Mouse (Mus musculus) urinary bladder, postnatal 10 days (tissue): ENCODE results near the gene Exoc8.

Source experiments
- DNase-seq: peaks from one replicate; pipeline ENCODE4 v3.0.0; 2022; ENCODE audit warnings: low spot score

The Exoc8 gene

DNA sequence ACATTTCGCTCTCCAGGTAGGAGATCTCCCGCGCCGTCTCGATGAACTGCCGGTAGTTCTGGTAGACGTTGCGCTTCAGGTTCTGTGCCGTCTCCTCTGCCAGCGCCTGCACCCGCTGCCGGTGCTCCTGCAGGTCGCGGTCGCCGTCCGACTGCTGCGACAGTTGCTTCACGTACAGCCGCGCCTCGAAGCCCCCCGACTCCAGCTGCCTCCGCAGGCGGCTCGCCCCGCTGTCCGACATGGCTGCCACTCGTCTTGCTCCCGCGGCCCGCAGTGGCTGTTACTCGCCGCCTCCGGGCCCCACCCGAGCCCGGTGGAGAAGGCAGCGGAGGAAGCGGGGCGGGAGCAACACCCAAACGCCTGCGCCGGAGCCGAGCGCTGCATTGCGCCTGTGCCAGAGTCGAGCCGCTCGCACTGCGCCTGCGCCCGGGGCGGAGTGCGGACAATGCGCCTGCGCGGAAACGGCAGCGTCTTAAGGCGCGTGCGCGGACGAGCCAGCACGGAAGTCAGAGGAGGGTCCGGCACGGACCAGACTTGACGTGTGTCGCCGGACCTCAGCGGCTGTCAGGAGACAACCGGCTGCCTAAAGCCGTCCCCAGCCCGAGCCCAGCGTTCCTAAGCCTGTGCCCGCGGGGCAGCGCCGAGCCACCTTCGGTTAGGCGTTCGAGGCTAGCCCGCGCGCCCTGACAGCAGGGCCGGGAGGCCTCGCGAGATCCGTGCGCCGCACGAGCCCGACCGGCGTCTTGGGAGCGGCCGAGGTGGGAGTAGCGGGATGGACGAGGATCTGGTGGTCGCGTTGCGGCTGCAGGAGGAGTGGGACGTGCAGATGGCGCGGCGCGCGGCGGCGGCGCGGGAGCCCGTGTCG is at the start of gene Exoc8, which contains the start of gene Sprtn:
Gene Exoc8, minus strand, starts transcription at position 320 of the 865 bp plus-strand sequence.
Gene Sprtn, plus strand, starts transcription at position 501 of the 865 bp plus-strand sequence.
- DNase-seq, result peak; percentile 92

DNA sequence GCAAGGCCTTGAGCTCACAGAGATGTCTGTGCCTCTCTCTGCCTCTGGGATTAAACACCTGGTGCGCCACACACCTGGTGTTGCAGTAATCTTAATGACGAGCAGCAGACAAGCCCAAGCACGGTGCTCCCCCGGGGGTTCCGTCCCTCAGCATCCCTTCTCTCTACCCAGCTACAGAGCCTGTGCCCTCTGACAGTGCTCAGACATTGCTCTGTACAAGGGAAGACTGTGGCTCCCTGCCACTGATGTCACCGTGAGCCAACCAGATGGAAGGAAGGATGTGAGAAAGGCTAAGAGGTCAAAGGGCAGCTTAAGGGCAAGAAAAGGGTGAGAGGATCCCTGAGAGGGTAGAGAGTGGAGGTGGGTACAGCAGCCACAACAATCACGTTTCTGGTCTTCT is 46.9 kb upstream of the Exoc8 start:
- DNase-seq, result no peak

DNA sequence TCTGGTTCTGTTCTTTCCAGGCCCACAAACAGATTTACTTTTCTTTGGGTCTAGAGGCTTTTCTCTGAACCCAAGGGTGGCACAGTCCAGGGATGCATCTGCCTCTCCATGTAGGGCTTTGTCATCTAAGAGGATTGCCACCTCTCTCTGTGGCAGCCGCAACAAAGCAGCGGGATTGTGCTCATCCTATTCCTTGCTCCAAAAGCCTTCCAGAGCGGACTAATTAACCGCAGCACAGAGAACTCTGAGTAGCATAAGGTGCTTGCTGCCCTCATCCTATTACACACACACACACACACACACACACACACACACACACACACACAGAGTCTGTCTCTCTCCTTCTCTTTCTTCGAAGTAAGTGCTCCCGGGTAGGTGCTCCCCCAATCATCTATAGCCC is 46.3 kb upstream of the Exoc8 start:
- no peak for DNase-seq

DNA sequence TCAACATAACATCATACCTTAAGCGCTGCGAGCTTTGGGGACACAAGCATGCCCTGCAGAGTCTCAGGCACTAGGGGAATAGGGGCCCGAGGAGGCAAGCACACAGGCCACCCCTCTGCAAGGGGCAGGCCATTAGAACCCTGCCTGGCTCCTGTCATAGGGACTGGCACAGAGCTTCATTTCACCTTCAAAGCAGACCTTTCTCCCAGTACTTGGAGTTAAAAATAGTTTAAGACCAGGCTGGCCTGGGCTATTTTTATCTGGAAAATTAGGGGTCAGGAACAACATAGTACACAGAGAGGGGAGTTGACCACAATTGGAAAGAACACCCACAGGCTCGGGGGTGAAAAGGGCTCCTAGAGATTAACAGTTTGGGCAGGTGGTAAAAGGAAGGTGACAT is 39.8 kb upstream of the Exoc8 start:
- no peak for DNase-seq

DNA sequence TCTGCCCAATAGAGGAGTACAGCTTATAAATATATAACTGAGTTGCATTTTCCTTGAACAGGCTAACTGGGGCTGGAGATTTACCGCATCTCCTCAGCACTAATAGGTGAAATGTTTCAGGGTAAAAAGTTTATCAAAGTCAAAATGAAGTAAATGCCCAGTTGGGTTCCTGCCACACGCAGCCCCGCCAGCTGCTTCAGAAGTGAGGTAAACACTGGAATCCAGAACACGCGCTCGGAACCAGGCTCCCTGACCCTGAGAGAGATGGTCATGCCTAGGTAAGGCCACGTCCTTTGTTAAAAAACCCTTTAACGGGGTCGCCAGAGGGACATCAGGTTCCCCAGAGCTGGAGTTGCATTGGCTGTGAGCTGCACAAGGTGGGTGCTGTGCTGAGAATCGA is 39.2 kb upstream of the Exoc8 start:
- DNase-seq, result no peak

DNA sequence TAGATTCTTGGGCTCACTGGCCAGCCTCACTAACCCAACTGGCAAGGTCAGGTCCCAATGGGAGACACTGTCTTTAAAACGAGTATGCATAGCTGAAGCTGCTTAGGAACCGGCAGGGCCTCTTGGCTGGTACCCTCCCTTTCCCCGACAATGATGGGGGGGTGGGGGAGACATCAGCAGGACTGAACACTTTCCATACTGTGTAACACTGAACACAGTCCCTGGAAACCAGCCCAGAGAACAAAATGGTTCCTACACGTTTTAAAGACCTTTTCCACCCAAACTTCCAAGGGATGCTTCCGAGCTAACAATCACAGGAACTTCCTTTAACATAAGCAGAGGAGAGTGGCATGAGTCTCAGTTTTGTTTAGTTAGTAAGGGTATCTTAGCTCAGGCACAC is 37.6 kb upstream of the Exoc8 start:
- DNase-seq, result no peak

DNA sequence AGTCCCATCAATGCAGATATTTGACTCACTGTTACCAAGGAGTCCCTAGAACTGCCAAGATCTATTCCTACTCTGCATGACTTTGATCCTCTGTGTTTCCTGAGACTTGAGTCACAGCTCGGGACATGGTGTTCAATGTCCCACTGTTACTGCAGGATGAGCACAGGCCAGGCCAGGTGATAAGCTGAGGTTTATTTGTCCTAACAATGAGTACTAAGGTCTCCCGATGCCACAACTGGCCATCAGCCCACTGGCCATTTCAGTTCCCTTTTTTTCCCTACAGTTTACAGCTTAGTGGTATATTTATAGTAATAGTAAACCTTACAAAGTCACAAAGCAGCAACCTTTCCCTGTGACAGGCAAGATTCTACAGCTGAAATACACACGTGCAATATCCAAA is 34.9 kb upstream of the Exoc8 start:
- no peak for DNase-seq

DNA sequence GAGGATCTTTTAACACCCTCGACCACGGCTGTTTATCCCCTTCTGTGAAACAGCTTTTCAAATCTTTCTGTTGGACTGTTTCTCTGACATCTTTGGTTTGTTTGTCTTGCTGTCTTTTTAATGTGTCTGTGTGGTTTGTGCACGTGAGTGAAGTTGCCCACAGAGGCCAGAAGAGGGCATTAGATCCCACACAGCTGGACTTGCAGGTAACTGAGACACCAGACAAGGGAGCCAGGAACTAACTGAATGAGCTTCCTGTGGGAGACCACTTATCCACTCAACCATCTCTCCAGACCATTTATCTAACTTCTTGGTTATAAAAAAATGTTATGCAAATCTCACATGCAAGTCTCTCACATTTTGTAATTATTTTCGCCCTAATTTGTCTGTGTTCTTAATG is 33.1 kb upstream of the Exoc8 start:
- no peak for DNase-seq

DNA sequence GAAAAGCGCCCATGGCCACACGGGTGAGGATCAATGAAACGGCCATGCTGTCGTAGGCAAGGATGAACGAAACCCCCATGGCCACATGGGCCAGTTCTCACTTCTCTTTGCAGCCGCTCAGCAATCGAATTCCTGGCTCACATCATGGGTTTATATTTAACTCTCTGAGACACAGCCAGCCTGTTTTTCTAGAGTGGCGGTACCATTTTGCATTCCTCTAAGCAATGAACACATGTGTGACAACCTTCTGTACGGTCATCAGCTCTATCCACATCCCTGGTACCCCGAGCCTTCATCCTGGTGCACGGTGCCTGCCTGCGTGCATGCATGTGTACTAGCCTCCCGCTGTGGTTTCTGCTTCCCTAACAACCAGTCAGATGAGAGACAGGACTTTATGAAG is 32.6 kb upstream of the Exoc8 start:
- no peak for DNase-seq

DNA sequence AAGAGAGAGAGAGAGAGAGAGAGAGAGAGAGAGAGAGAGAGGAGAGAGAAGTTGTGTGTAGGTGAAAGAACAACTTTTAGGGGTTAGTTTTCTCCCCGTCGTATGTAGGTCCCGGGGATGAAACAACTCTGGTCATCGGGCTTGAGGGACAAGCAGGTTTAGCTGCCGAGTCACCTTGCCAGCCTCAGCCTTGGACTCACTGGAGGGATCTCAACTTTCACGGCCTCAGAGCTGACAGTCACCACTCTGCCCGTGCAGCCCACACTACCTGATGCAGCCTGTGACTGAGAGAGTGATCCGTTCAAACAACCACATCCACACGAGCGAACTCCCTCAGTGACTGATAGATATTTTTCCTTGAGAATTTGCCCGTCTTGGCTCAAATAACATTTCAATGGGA is 31.5 kb upstream of the Exoc8 start:
- no peak for DNase-seq

DNA sequence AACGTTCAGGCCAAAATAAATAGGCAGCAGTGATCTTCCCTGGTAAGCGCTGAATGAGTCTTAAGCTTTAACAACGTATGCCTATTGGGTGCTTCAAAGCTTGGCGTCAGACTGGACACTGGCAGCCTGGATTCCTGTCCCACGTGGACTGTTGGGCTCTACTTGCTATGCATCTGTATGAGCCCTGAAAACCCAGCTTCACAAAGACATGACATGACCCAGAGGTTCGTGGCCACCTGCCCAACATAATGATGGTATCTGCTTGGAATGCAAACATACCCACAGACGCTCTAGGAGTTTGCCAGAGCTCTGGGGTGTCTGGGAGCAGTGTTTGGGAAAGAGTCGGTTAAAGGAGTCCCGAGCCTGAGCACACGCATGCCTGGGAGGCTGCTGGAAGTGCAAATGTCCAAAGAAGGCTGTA is 28.9 kb upstream of the Exoc8 start:
- no peak for DNase-seq

DNA sequence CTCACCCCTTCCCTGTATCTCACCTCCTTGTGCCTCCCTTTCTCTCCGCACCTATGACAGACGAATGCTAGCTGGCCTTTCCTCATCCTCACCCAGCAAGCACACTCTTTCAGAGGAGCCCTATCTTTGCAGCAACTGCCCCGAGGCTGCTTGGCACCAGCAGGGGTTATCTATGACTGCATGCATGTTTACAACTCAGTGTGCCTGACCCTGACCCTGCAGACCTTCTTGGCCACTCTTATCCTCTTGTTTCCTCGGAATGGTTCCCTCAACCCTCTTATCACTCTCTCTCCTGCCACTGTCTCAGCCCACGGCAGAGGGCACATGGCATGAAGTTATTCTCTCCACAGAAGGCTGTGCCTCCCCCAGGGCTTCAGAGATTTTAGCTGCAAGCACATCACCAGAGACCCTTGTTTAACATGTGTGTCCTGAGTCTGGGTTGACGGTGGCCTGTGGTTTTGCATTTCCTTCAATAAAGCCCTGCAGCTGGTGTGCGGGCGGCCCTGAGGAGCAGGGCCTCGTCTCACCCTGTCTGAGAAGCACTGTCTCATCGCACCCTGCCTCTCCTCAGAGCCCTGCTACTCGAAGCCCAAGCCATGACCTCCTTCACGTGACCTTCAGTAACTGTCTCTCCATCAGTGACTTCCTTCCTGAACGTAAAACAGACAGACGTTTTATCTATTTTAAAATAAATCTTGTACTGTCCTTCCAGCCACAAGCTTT is 28.2 kb upstream of the Exoc8 start:
- DNase-seq, result no peak

DNA sequence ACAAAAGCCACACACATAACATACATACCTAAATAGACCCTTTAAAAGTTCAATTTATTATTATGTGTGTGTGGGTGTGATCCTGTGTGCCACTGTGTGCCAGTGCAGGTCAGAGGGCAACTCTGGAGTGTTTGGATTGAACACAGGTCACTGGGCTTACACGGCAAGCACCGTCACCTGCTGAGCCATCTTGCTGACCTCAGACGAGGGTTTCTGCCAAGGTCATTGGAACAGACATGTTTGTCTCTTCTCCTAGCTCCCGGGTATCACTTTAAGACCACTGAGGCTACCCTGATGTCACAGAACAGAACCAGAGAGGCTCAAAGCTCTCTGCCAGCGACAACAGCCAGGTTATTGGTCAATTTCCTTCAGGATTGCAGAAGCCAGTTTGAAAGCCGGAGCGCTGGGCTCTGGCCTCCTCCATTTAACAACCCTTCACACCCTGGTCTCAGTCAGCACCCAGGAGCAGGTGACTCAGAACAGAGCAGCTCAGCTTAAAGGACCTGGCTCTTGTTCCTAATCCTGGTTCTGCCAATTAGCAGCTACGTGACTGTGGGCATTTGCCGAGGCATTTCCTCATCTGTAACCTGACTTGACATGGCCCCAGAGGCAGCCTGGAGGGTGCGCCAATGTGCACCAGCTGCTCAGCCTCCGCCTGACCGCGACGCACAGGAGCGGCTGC is 26.6 kb upstream of the Exoc8 start:
- DNase-seq, result no peak

DNA sequence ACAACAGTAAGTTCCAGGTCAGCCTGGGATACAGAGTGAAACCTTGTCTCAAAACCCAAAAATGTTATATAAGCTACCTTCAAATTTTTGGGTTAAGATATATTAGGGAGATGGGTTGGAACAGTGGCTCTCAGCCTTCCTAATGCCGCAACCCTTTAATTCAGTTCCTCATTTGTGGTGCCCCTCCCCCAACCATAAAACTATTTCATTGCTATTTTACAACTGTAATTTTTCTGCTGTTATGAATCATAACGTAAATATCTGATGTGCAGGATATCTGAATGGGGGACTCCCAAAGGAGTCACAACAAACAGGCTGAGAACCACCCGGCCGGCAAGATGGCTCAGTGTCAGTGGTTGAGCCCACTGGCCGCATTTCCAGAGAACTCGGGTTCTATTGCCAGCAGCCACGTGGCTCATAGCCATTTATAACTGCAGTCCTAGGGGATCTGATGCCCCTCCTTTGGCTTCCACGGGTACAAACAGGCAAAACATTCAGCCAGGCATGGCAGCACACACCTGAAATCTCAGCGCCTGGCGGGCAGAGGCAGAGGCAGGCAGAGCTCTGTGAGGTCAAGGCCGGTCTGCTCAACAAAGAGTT is 25.1 kb upstream of the Exoc8 start:
- no peak for DNase-seq

DNA sequence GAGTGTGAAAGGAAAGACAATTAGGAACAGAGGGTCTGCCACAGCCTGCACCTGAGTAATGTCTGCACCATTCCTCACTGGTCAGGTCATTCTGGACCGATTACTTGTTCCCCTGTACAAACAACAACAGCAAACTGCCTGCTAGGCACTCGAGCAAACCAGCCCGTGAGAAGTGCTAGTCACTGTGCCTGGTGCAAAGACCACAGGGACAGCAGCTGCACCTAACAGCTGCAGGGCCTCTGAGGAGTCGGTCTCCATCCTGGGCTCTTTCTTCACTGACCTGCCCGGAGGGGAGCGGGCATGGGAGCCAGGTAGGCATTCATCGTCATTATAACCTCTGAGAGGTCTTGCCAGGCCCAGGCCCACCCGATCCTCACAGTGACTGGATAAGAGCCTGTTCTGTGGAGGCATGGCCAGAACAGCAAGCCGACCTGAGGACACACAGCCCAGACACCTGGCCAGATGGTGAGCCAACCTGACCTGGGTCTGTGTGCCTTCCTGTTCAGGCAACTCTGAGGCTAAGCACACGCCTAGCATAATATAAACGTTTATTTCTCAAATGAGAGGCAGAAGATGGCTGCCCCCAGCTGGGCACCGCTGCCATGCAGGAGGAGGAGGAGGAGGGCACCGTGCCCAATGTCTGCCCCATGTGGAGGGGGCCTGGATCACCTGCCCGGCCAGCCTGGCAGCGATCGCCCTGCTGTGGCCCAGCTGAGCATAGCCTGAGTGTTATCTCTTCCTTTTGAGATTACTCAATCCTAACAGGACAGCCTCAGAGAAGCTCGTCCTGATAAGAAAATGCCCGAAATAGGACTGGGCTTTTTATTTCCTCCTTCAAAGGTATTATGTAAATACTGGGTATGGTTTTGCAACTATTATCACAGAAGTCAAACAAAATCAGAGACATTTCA is 24.1 kb upstream of the Exoc8 start:
- no peak for DNase-seq

DNA sequence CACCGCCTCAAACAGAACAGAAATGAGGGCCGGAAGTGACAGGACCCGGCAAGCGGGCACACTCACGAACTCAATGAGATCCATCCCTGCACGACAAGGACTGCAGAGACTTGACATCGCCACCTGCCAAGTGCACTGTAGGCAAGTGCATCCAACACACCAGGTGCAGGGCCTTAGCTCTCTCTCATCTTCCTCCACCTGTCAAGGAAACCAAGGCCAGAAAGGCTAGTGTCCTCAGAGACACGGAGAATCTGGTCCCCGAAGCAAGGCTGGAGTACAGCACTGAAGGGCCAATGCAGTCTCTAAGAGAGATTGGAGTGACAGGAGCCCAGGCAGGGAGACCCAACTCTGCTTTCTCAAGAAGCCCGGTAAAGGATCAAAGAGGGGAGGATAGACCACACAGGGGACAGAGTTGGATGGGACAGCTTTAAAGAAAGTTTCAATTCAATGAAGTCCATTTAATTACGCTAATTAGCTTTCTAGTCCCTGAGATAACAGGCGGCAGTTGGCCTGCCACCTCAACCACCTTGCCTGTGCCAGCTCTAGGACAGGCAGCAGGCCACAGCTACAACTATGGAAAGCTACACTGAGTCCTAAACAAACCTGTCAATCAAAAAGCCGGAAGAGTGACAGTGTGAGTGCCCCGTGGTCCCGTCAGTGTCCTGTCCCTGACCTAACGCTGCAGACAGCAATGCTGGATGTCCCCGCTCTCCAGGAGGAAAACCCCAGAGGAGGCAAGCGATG is 20.4 kb upstream of the Exoc8 start:
- DNase-seq, result no peak

DNA sequence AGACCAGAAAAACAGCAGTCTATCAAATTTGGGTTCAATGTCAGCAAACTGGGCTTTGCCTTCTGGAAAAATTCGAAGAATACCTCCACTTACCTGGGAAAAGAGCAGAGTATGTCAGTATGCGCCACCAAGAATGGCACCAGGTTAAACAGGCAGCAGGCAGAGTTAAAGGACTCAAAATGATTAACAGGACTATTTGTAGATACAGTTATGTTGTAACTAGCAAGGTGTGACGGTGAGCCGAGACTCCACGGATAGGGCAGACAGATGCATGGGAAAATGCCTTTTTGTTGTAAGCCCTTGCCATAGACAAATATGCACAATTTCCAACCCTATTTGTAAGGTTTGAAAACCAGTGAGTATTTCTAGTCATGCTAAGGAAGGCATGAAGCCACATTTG is 16.6 kb upstream of the Exoc8 start:
- DNase-seq, result no peak

DNA sequence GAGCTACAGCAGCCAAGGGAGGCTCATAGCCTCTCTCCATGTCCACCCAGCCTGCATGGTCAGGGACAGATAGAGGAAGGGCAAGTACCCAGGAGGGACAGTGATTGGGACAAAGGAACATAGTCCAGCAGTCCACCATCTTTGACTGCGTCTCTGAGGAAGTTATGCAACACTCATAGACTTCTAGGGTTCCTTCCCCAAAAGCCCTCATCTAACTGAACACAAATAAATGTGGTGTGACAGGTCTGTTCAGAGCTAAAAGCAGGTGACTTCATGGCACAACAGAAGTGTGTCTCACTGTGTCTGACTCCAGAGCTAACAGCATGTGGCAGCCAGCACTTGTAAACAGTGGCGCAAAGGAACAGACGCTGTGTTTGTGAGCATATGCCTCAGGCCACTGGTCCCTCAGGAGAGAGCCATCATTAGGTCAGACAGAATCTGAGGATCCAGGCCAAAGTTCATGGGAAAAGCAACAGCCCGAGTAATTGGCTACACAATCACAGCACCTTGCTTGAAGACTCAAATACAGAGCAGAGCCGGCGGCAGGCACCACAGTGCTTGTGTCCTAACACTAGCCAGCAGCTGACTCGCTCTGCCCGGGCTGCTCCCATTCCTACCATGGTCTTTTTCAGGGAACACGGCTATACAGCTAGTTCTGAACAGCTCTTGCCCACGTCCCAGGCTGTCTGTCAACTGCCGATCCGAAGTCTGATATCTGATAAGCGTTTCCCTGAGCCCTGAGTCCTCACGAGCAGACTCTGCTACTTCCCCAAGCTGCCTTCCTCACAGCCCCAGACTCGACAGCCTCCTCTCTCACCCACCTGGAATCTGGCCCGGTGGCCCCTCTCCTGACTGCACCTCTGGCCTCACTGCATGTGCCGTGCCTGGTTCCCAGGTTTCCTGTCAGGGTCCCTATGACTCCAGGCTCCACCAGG is 14.7 kb upstream of the Exoc8 start:
- no peak for DNase-seq

DNA sequence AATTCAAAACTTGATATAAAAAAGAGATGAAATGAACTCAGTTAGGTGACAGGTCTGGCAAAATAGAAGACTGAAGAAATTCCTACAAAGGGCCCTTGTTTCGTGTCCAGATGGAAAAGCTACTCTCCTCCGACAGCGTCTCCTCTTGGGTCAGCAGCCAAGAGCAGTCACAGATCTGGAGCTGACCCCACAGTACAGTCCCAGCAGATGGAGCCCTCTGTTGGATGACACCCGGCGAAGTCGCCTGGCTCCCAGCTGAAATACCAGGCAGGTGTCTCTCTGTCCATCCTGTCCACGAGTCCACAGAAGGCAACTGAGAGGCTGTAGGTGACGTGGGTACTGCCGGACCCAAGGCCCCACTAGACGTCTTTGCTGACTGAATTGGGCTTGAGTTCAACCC is 12.8 kb upstream of the Exoc8 start:
- DNase-seq, result no peak

DNA sequence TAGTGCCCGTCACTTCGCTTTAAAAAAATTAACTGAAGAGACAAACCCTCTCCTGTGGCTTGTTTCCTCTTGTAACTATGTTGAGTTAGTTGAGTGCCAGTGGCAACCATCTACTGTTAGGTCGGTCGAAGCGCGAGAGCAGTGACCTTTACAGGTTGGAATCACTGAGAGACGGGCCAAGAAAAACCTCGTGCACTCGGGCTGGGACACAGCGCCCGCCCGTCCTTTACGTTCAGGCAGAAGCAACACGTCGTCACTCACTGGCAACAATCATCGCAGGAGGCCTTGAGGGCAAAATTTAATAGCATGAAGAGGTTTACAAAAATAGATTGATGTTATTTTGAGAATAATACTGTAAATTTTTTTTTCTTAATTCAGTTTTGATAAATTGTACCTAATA is 12.4 kb upstream of the Exoc8 start:
- no peak for DNase-seq
